Mouse (Mus musculus): ENCODE measurements around the gene Celf2. TPM values are rescaled to one million over a fixed set of nuclear protein-coding genes. Genes with fewer than 3 reads are reported as not detected.

The Celf2 gene
- polyA plus RNA-seq, 1 experiment from 2014 or later, result 20.4 TPM

- Histone ChIP-seq H3K27me3 (no peaks in the 10 kb centered on the region), H3K4me3 (replicated peaks) (no peak overlapping the region), H3K36me3 (no peaks in the 10 kb centered on the region), H3K4me2 (no peak overlapping the region), H3K9me3 (replicated peaks) (no peaks in the 10 kb centered on the region), H3K4me1 (no peaks in the 10 kb centered on the region), H3K27ac (no peak overlapping the region), H3K9ac (no peak overlapping the region)
- ATAC-seq (replicated peaks; ENCODE audit: low FRiP score), result peak; percentile 46; the same call in 1 of the 2 replicates
These were observed 15.9 kb downstream of the Celf2 start for GRCm38 (mm10) chr2:7493420-7493819.

- Histone ChIP-seq H3K4me3 (replicated peaks) (no peak overlapping the region), H3K27me3 (no peaks in the 10 kb centered on the region), H3K9ac (no peak overlapping the region), H3K4me1 (no peaks in the 10 kb centered on the region), H3K27ac (no peak overlapping the region), H3K9me3 (replicated peaks) (no peaks in the 10 kb centered on the region), H3K36me3 (no peaks in the 10 kb centered on the region), H3K4me2 (no peak overlapping the region)
- no peak for ATAC-seq (replicated peaks; ENCODE audit: low FRiP score)
- 83% methylated on average over 2 of the region's 2 CpGs for WGBS
These were observed 24.4 kb downstream of the Celf2 start for GRCm38 (mm10) chr2:7484974-7485373.

- WGBS, result 73% methylated on average over 4 of the region's 4 CpGs
- Histone ChIP-seq H3K4me3 (replicated peaks) (no peak overlapping the region), H3K4me1 (no peaks in the 10 kb centered on the region), H3K27me3 (no peaks in the 10 kb centered on the region), H3K36me3 (no peaks in the 10 kb centered on the region), H3K27ac (no peak overlapping the region), H3K9ac (no peak overlapping the region), H3K9me3 (replicated peaks) (no peaks in the 10 kb centered on the region), H3K4me2 (no peak overlapping the region)
- no peak for ATAC-seq (replicated peaks; ENCODE audit: low FRiP score)
These were observed 27.3 kb downstream of the Celf2 start for GRCm38 (mm10) chr2:7482062-7482461.

- no peaks in the 10 kb centered on the region for H3K9me3 ChIP-seq (replicated peaks)
- no peak overlapping the region for H3K27ac ChIP-seq
- H3K4me1 ChIP-seq, result no peaks in the 10 kb centered on the region
- 72% methylated on average over 5 of the region's 5 CpGs for WGBS
- H3K4me3 ChIP-seq (replicated peaks), result no peak overlapping the region
- H3K27me3 ChIP-seq, result no peaks in the 10 kb centered on the region
- H3K4me2 ChIP-seq, result no peak overlapping the region
- no peak for ATAC-seq (replicated peaks; ENCODE audit: low FRiP score)
- H3K9ac ChIP-seq, result no peak overlapping the region
- H3K36me3 ChIP-seq, result no peaks in the 10 kb centered on the region
These were observed 48.9 kb downstream of the Celf2 start for GRCm38 (mm10) chr2:7460329-7461056.

- H3K36me3 ChIP-seq, result no peaks in the 10 kb centered on the region
- no peaks in the 10 kb centered on the region for H3K9me3 ChIP-seq (replicated peaks)
- ATAC-seq (replicated peaks; ENCODE audit: low FRiP score), result no peak
- 84% methylated on average over 8 of the region's 8 CpGs for WGBS
- H3K4me3 ChIP-seq (replicated peaks), result no peak overlapping the region
- no peak overlapping the region for H3K9ac ChIP-seq
- H3K4me1 ChIP-seq, result no peaks in the 10 kb centered on the region
- H3K27me3 ChIP-seq, result no peaks in the 10 kb centered on the region
- no peak overlapping the region for H3K4me2 ChIP-seq
- no peak overlapping the region for H3K27ac ChIP-seq
These were observed 70.6 kb downstream of the Celf2 start for GRCm38 (mm10) chr2:7438721-7439282.

- WGBS, result 75% methylated on average over 1 of the region's 1 CpGs
- Histone ChIP-seq H3K27me3 (no peaks in the 10 kb centered on the region), H3K4me3 (replicated peaks) (no peak overlapping the region), H3K9ac (no peak overlapping the region), H3K4me2 (no peak overlapping the region), H3K36me3 (no peaks in the 10 kb centered on the region), H3K27ac (no peak overlapping the region), H3K9me3 (replicated peaks) (no peaks in the 10 kb centered on the region), H3K4me1 (no peaks in the 10 kb centered on the region)
- ATAC-seq (replicated peaks; ENCODE audit: low FRiP score), result no peak
These were observed 82.9 kb downstream of the Celf2 start for GRCm38 (mm10) chr2:7426481-7426880.

- no peak overlapping the region for H3K4me3 ChIP-seq (replicated peaks)
- H3K27me3 ChIP-seq, result no peaks in the 10 kb centered on the region
- no peak overlapping the region for H3K4me2 ChIP-seq
- no peak overlapping the region for H3K27ac ChIP-seq
- no peak overlapping the region for H3K9ac ChIP-seq
- H3K36me3 ChIP-seq, result no peaks in the 10 kb centered on the region
- 76% methylated on average over 3 of the region's 3 CpGs for WGBS
- no peak for ATAC-seq (replicated peaks; ENCODE audit: low FRiP score)
- H3K9me3 ChIP-seq (replicated peaks), result no peaks in the 10 kb centered on the region
- no peaks in the 10 kb centered on the region for H3K4me1 ChIP-seq
These were observed 108.8 kb downstream of the Celf2 start for GRCm38 (mm10) chr2:7400530-7400929.

- Histone ChIP-seq H3K4me3 (replicated peaks) (no peak overlapping the region), H3K9ac (no peak overlapping the region), H3K36me3 (no peaks in the 10 kb centered on the region), H3K27ac (no peak overlapping the region), H3K9me3 (replicated peaks) (no peaks in the 10 kb centered on the region), H3K27me3 (no peaks in the 10 kb centered on the region), H3K4me1 (no peaks in the 10 kb centered on the region), H3K4me2 (0 out of 2 replicates have a peak overlapping the region, but pooled peaks have one; percentile 18)
- WGBS, result 39% methylated on average over 8 of the region's 8 CpGs
- no peak for ATAC-seq (replicated peaks; ENCODE audit: low FRiP score)
These were observed 113.4 kb downstream of the Celf2 start for GRCm38 (mm10) chr2:7395935-7396334.

GRCm38 (mm10) chr2:7395473-7395872 is 113.9 kb downstream of the Celf2 start:
- Histone ChIP-seq H3K4me1 (no peaks in the 10 kb centered on the region), H3K4me2 (0 out of 2 replicates have a peak overlapping the region, but pooled peaks have one; percentile 18)
- ATAC-seq (replicated peaks; ENCODE audit: low FRiP score), result no peak

GRCm38 (mm10) chr2:7392500-7392899 is 116.9 kb downstream of the Celf2 start:
- no peaks in the 10 kb centered on the region for H3K36me3 ChIP-seq
- H3K27me3 ChIP-seq, result no peaks in the 10 kb centered on the region
- ATAC-seq (replicated peaks; ENCODE audit: low FRiP score), result no peak
- no peak overlapping the region for H3K27ac ChIP-seq
- H3K9me3 ChIP-seq (replicated peaks), result no peaks in the 10 kb centered on the region
- WGBS, result 88% methylated on average over 2 of the region's 2 CpGs
- no peaks in the 10 kb centered on the region for H3K4me1 ChIP-seq
- H3K4me2 ChIP-seq, result no peak overlapping the region
- H3K9ac ChIP-seq, result no peak overlapping the region
- H3K4me3 ChIP-seq (replicated peaks), result no peak overlapping the region

More at GRCm38 (mm10) chr2:7395473-7395872, 113.9 kb downstream of the Celf2 start:
- WGBS, result 72% methylated on average over 7 of the region's 7 CpGs
- no peak overlapping the region for H3K4me3 ChIP-seq (replicated peaks)
- no peaks in the 10 kb centered on the region for H3K9me3 ChIP-seq (replicated peaks)
- H3K27me3 ChIP-seq, result no peaks in the 10 kb centered on the region
- H3K9ac ChIP-seq, result no peak overlapping the region
- H3K27ac ChIP-seq, result no peak overlapping the region
- no peaks in the 10 kb centered on the region for H3K36me3 ChIP-seq

GRCm38 (mm10) chr2:7389264-7389663 is 120.1 kb downstream of the Celf2 start:
- Histone ChIP-seq H3K9ac (no peak overlapping the region), H3K9me3 (replicated peaks) (no peaks in the 10 kb centered on the region), H3K4me2 (no peak overlapping the region), H3K4me1 (no peaks in the 10 kb centered on the region), H3K4me3 (replicated peaks) (no peak overlapping the region), H3K36me3 (no peaks in the 10 kb centered on the region), H3K27ac (no peak overlapping the region), H3K27me3 (no peaks in the 10 kb centered on the region)
- 80% methylated on average over 5 of the region's 5 CpGs for WGBS
- no peak for ATAC-seq (replicated peaks; ENCODE audit: low FRiP score)

- no peak overlapping the region for H3K27ac ChIP-seq
- H3K36me3 ChIP-seq, result no peaks in the 10 kb centered on the region
- H3K9ac ChIP-seq, result no peak overlapping the region
- H3K4me2 ChIP-seq, result no peak overlapping the region
- no peak for ATAC-seq (replicated peaks; ENCODE audit: low FRiP score)
- no peak overlapping the region for H3K4me3 ChIP-seq (replicated peaks)
- WGBS, result 58% methylated on average over 1 of the region's 1 CpGs
- no peaks in the 10 kb centered on the region for H3K9me3 ChIP-seq (replicated peaks)
- H3K4me1 ChIP-seq, result no peaks in the 10 kb centered on the region
- no peaks in the 10 kb centered on the region for H3K27me3 ChIP-seq
These were observed 130.6 kb downstream of the Celf2 start for GRCm38 (mm10) chr2:7378736-7379135.

- ATAC-seq (replicated peaks; ENCODE audit: low FRiP score), result no peak
- 92% methylated on average over 1 of the region's 1 CpGs for WGBS
- Histone ChIP-seq H3K36me3 (no peaks in the 10 kb centered on the region), H3K27me3 (no peaks in the 10 kb centered on the region), H3K4me1 (no peaks in the 10 kb centered on the region), H3K4me3 (replicated peaks) (no peak overlapping the region), H3K9me3 (replicated peaks) (no peaks in the 10 kb centered on the region), H3K4me2 (no peak overlapping the region), H3K9ac (no peak overlapping the region), H3K27ac (no peak overlapping the region)
These were observed 131.5 kb downstream of the Celf2 start for GRCm38 (mm10) chr2:7377878-7378277.

Measured in kidney, embryonic 15.5 days (tissue).